Mouse (Mus musculus): ENCODE data around the gene Kcnn4.

The Kcnn4 gene

DNA sequence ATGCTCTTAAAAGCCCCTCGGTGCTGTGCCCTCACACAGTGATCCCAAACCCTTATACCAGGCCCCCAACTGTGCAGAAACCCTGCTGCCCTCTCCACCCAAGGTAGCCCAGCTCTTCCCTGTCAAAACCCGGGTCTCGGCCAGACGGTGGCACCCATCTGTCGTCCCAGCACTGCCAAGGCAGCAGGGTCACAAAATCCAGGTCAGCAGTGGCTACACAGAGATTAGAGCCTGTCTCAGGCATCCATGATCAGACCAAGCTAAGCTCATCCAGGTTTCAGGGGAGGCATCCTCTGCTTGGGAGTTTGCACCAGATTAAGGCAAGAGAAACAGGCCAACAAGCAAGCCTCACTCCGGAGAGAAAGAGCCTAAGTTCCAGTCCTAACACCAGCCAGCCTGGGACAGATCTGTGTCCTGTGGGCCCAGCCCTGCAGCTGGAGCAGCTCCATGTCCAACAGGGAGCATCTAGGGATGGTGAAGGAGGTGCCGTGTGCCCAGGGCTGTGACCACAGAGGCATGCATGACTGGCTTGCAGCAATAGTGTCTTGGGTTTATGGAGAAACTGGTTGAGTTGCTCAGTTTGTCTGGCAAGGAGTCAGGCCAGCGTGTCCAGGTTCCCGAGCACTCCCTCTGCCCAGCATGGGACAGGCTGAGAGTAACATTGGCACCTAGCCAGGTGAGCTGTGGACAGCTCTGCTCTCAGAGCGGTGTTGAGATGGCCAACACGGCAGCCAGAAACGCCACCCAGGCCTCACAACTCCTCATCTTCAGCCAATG is 54.1 kb downstream of the Kcnn4 start:
- CTCF ChIA-PET = no interaction called here

DNA sequence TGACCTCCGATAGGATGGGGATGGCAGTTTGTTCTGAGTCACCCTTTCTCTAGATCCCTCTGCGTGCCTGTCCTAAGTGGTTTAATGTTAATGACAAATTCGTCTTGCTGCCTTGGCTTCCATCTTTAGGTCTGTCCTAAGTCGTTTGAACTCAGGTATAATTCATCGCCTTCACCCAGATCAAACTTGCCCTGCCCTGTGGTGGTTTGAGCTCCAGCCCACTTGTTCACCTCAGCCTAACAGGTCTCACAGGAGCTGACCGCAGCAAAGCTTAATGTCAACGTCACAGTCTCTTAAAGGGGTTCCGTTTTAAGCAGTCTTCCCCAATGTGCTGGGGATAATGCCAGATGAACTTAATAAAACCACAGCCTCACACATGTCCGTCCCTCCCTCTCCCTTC is 55.9 kb downstream of the Kcnn4 start:
- ChIA-PET POLR2A (interaction anchor here in 1 of 4 experiments (1.1 to 1.4 kb wide), 3 partner anchors 10 to 17 kb away, joined by 3 to 4 read pairs (median 3); no protein-coding TSS in a partner anchor), CTCF (interaction anchor here in 2 of 4 experiments (1.1 to 2.2 kb wide), 3 partner anchors 16 to 21 kb away, joined by 3 to 8 read pairs (median 3); no protein-coding TSS in a partner anchor)

More for the DNA sequence above, 54.1 kb downstream of the Kcnn4 start:
- POLR2A ChIA-PET = interaction anchor here in 3 of 4 experiments (0.5 to 2.1 kb wide), 8 partner anchors 8 to 110 kb away, joined by 3 to 8 read pairs (median 3); no protein-coding TSS in a partner anchor

DNA sequence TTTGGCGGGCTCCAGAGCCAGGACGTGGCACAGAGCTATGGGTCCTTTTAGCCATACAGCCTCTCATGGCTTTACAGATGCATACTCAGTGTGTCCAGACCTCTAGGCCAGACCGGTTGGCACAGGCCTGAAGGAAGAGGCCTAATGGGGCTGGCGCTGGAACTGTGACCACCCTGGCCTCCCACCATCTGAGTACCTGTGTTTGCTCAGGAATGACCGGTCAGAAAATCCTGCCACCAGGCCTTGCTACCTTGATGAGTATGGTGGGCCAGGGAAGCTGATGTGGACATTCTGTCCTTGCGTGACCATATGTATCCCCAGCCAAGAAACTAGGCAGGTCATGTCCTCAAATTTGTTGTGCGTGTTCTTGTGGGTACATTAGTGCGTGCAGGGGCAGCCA is 57.1 kb downstream of the Kcnn4 start:
- CTCF ChIA-PET = interaction anchor here in 2 of 4 experiments (1.2 to 3.2 kb wide), 4 partner anchors 15 to 46 kb away, joined by 3 to 14 read pairs (median 6); no protein-coding TSS in a partner anchor

DNA sequence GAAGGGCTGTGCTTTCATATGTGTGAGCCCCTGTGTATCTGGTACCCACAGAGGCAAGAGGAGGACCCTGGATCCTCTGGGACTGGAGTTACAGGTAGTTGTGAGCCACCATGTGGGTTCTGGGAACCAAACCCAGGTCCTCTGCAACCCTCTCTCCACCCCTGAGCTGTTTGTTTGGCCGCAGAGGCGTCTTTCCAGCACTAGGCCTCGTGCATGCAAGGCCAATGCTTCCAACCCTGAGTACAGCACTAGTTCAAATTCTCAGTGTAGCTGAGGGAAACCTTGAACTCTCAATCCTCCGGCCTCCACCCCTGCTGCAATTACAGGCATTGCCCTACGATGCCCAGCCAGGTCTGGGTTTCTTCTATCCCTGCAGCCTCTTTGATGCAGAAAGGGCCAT is 58.7 kb downstream of the Kcnn4 start:
- ChIA-PET POLR2A (interaction anchor here in 2 of 4 experiments (0.5 to 1.3 kb wide), 3 partner anchors 29 to 109 kb away, joined by 3 to 4 read pairs (median 3); no protein-coding TSS in a partner anchor), CTCF (interaction anchor here in 1 of 4 experiments (1.1 to 3.2 kb wide), 2 partner anchors 13 to 44 kb away, joined by 3 to 14 read pairs; no protein-coding TSS in a partner anchor)

More for the DNA sequence above, 57.1 kb downstream of the Kcnn4 start:
- POLR2A ChIA-PET = interaction anchor here in 1 of 4 experiments (0.7 to 0.9 kb wide), 3 partner anchors 13 to 127 kb away, joined by 3 to 5 read pairs (median 3); no protein-coding TSS in a partner anchor

DNA sequence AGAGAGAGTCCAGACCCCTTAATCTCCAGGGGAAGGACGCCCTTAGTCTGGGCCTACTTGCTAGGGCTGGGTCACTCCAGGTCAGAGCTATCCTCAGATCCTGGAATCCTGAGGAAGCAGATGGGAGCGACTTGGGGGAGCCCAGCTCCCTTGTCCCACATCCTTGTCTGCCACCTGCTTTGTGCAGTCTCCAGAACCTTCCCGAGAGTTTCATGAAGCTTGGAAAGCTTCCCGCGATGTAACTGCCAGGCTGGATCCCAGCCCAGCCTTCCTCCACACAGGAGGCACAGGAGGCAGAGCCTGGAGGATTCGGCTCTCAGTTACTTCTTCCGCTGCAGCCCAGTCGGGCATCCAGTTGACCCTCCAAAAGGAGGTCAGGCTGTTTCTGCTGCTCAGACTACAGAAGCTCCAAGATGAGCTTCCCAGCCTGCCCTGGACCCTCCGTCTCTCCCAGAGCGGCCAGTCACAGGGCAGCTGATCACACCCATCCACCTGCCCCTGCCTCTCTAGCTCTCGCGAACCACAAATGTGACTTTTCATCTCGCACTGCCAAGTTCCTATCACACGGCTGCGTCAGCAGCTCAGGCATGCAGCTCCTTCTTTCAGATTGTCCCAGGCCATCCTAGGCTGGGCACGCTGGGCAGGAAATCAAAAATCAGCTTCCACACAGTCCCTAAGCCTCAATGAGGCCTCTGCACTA is 59.5 kb downstream of the Kcnn4 start:
- CTCF ChIA-PET = interaction anchor here (0.7 to 3.2 kb wide), 9 partner anchors 9 to 172 kb away, joined by 3 to 14 read pairs (median 3); no protein-coding TSS in a partner anchor
- POLR2A ChIA-PET = interaction anchor here in 3 of 4 experiments (0.6 to 1.9 kb wide), 9 partner anchors 9 to 109 kb away, joined by 3 to 7 read pairs (median 4); partner anchors contain the start of gene Smg9 (in 1 of the 3)

DNA sequence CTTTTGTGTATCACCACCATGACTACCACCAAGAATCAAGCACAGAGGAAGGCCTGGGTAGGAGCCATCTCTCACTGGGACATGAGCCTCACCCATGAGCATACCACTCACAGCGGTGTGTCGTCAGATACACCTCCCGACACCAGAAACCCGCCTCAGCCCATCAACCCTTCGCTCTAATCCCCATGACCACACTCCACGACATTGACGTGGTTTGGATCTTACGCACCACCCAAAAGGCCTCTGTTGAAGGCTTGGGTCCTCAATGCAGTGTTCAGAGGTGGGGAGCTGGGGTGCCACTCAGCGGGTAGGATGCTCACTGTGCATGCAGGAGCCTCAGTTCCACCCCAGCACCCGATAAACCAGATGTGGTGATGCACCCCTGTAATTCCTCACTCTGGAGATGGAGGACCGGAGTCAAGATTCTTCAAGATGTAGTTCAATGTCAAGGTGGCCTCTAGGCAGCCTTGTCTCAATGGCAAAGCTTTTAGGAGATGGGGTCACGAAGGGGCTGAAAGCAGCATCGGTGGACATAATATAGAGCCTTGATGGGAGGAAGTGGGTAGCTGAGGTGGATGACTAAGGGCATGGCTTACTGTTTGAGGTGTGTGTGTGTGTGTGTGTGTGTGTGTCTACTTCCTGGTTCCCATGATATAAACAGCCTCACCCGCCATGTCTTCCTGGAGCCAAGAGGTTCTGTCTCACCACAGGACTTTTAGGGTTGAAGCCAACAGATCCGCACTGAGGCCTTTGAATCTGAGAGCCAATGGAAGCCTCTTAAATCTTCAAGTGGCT is 60.7 kb downstream of the Kcnn4 start:
- ChIA-PET CTCF (interaction anchor here in 3 of 4 experiments (0.6 to 1.6 kb wide), 3 partner anchors 11 to 70 kb away, joined by 3 to 6 read pairs (median 4); no protein-coding TSS in a partner anchor), POLR2A (interaction anchor here in 3 of 4 experiments (0.6 to 1.9 kb wide), 4 partner anchors 10 to 31 kb away, joined by 3 to 7 read pairs (median 4); partner anchors contain the start of gene Smg9 (in 1 of the 3))

DNA sequence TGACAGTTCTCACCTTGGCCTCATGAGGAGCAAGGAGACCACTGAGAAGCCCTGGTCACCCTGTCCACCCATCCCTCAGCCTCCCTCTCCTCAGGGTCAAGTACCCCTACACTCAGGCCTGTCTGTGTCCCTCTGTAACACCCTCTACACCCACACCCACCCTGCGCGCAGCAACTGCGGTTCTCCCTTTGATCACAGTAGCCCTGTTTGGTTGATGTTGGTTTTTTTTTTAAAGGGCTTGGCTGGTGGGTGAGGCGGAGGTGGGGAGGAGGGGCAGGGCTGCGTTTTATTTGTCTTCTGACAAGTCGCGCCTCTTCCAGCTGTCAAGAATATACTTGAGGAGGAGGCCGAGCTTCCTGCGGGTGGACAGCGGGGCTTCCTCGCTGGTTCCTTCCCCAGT is 61.6 kb downstream of the Kcnn4 start:
- ChIA-PET CTCF (interaction anchor here in 3 of 4 experiments (0.6 to 2.8 kb wide), 4 partner anchors 9 to 69 kb away, joined by 4 to 19 read pairs (median 6); no protein-coding TSS in a partner anchor), POLR2A (interaction anchor here in 2 of 4 experiments (0.6 to 1.3 kb wide), 7 partner anchors 8 to 32 kb away, joined by 3 to 6 read pairs (median 4); partner anchors contain the start of genes Plaur (in 1 of the 2) and Smg9 (in 1 of the 2))

DNA sequence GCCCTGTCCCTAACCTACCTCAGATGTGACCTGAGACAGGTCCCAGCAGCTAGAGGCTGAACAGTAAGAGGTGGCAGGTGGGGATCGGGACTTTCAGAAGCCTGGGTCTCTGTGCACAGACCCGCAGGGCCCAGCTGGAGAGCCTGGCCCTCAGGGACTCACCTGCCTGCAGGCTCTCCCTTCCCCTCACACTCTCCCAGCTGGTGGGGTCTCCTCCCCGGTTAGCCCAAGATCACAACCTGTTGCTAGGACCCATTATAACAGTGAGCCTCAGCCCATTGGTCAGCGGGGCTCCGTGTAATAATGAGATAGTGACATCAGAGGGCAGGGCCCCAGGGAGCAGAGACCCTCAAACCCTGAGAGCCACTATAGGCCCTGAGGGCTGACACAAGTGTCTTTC is 65.2 kb downstream of the Kcnn4 start:
- POLR2A ChIA-PET = interaction anchor here in 3 of 4 experiments (0.6 to 2.1 kb wide), 12 partner anchors 9 to 72 kb away, joined by 3 to 8 read pairs (median 3); partner anchors contain the start of genes Plaur (in 1 of the 3) and Zfp428 (in 1 of the 3)

More for the DNA sequence above, 65.2 kb downstream of the Kcnn4 start:
- CTCF ChIA-PET = interaction anchor here in 3 of 4 experiments (0.6 to 0.8 kb wide), 7 partner anchors 11 to 596 kb away, joined by 5 to 9 read pairs (median 7); no protein-coding TSS in a partner anchor
